Mouse (Mus musculus) liver, embryonic 15.5 days (tissue): ENCODE measurements at regions not wholly inside any gene's neighbourhood (a gene's known extent, or its start where the extent isn't known, plus 50 kb on each side); places are given as distances from the start of the nearest gene placed in this dataset.

Source experiments
- ATAC-seq: fragments of 200-750 bp; cut with Nextera tagmentation; 2 replicates; pipeline ENCODE4 v1.8.0; 2017; ENCODE audit warnings: moderate number of reproducible peaks, mild to moderate bottlenecking, moderate library complexity; ENCODE audit not compliant: insufficient read depth
- H3K27ac ChIP-seq: fragments of 300-500 bp; sonication (generic); replicated peaks from 2 replicates; pipeline ENCODE4 v1.5.1; 2015; ENCODE audit warnings: mild to moderate bottlenecking, inconsistent platforms
- H3K27me3 ChIP-seq: fragments of 300-500 bp; sonication (generic); 2 replicates; pipeline ENCODE4 v1.6.1; 2015; ENCODE audit warnings: mild to moderate bottlenecking, inconsistent platforms
- H3K36me3 ChIP-seq: fragments of 300-500 bp; sonication (generic); replicated peaks from 2 replicates; pipeline ENCODE4 v1.6.1; 2015; ENCODE audit warnings: moderate library complexity, mild to moderate bottlenecking, inconsistent platforms
- H3K4me1 ChIP-seq: fragments of 300-500 bp; sonication (generic); replicated peaks from 2 replicates; pipeline ENCODE4 v1.6.1; 2015; ENCODE audit warnings: inconsistent platforms
- H3K4me2 ChIP-seq: fragments of 300-500 bp; sonication (generic); 2 replicates; pipeline ENCODE4 v1.6.1; 2015; ENCODE audit warnings: moderate library complexity, mild to moderate bottlenecking, inconsistent platforms
- H3K4me3 ChIP-seq: fragments of 300-500 bp; sonication (generic); replicated peaks from 2 replicates; pipeline ENCODE4 v1.5.1; 2015; ENCODE audit warnings: mild to moderate bottlenecking, inconsistent platforms
- H3K9ac ChIP-seq: fragments of 300-500 bp; sonication (generic); 2 replicates; pipeline ENCODE4 v1.6.1; 2015; ENCODE audit warnings: moderate library complexity, mild to moderate bottlenecking, inconsistent platforms
- H3K9me3 ChIP-seq: fragments of 300-500 bp; sonication (generic); replicated peaks from 2 replicates; pipeline ENCODE4 v1.6.1; 2016; ENCODE audit warnings: inconsistent platforms
- WGBS: fragments of 180-500 bp; shearing (Covaris S2); methylation state at CpG from one replicate; pipeline ENCODE4 v1.1.7; 2015; ENCODE audit warnings: mixed read lengths; ENCODE audit not compliant: insufficient replicate concordance; 5-methylcytosine and 5-hydroxymethylcytosine counted together

DNA sequence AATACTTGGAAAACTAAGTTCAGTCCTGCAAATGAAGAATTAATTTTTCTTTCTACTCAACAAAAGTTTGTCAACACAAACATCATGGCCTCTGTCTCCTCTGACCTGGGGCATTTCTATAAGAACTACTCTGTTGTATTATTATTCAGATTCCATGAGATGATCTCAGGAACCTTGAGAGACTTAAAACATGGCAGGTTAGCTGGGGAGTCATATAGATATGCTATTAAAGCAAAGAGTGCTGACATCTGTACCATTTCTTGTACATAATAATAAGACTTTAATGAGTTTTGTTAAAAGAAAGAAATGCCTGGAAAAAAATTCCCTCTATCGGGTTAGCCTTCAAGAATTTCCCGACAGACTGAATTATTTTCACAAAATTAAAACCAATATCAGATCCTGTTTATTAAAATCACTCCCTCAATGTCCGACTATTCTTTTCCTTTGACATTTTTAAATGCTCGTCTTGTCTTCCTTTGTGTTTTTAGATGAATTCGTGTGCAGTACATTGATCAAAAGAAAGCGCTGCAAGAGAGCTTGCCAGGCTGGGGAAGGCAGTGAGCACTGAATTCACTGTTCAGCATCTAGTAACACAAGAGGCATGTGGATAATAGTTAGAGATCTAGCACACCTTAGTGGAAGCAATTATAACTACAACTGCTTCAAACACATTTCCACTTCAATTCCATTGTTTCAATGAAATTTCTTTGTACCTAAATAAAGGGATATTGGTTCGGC, 145.0 kb upstream of the Cxadr start:
- H3K9ac ChIP-seq, result no peak overlapping the region
- 53% methylated on average over 7 of the region's 7 CpGs for WGBS
- no peaks in the 10 kb centered on the region for H3K27me3 ChIP-seq
- no peak overlapping the region for H3K4me2 ChIP-seq
- no peaks in the 10 kb centered on the region for H3K9me3 ChIP-seq
- ATAC-seq, result no peak
- no peak overlapping the region for H3K4me3 ChIP-seq
- no peaks in the 10 kb centered on the region for H3K4me1 ChIP-seq
- no peak overlapping the region for H3K27ac ChIP-seq
- H3K36me3 ChIP-seq, result no peaks in the 10 kb centered on the region

DNA sequence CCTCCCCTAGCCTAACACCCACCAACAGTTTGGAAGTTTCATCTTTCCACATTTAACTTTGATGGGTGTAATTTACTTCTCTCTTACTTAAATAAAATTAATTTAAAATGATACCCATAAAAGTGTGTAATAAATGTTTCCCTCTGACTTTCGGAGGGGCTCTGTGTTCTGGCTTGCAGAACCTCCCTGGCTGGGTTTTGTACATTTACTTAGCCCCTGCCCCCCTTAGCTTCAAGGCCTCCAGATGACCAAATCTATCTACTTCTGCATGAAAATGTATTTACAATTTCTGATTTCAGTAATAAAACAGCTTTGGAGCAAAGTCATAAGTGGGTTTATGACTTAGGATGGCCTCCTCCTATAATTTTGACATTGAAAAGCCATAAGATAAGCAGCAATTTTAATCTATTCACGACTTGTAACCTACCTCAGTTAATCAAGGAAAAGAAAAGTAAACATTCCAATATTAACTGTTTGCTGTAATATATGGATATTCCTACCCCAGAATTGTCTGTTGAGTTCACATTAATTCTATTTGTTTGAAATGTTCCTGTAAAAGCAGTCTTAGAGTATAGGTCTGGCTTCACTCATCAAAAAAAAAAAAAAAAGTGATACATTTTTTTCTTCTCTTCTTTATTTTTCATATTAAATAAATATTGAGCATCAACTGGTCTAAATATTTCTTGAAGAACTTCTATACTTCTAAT, 147.2 kb upstream of the Cxadr start:
- 45% methylated on average over 2 of the region's 2 CpGs for WGBS
- Histone ChIP-seq H3K27ac (no peak overlapping the region), H3K4me1 (no peaks in the 10 kb centered on the region), H3K36me3 (no peaks in the 10 kb centered on the region), H3K4me2 (no peak overlapping the region), H3K9ac (no peak overlapping the region), H3K4me3 (no peak overlapping the region), H3K27me3 (no peaks in the 10 kb centered on the region), H3K9me3 (no peaks in the 10 kb centered on the region)
- no peak for ATAC-seq

DNA sequence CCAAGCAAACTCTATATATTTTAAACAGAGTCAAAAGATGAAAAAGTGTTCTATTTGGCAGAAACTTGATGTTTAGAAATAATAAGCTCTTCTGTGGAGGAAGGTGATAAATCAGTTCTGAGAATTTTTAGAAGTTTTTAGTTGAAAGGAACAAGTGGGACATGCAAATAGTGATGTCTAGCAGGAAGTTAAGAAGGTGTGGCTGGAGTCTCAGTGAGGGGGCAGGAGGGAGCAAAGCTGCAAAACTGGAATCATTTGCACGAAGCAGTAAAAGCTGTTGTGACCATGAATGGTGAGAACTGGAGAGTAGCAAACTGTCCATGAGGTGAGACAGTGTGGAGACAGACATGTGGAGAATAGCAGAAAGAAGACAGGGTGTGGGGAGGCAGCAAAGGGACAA, 157.1 kb upstream of the Cxadr start:
- WGBS, result 56% methylated on average over 1 of the region's 1 CpGs
- Histone ChIP-seq H3K36me3 (no peaks in the 10 kb centered on the region), H3K4me3 (no peak overlapping the region), H3K9ac (no peak overlapping the region), H3K9me3 (no peaks in the 10 kb centered on the region), H3K4me2 (no peak overlapping the region), H3K27me3 (no peaks in the 10 kb centered on the region), H3K27ac (no peak overlapping the region), H3K4me1 (no peaks in the 10 kb centered on the region)
- ATAC-seq, result no peak

DNA sequence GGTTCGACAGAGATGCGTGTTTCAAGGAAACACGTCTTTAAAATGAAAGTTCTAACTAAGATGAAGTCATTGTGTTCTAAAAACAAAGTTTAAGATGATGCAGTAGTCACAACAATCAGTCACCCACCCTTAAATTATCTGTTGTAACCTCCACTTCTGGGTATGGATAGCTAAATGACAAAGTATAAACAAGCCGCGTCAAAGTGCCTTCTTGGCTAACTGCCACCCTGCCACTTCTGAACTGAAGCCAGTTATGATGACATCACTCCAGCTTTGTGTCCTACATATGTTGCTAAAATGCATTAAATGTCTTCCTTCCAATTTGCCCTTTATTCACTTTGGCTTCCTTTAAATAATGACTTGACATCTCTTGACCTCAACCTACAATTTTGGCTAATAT, 165.8 kb upstream of the Cxadr start:
- 73% methylated on average over 5 of the region's 5 CpGs for WGBS
- Histone ChIP-seq H3K36me3 (no peaks in the 10 kb centered on the region), H3K4me2 (no peak overlapping the region), H3K4me3 (no peak overlapping the region), H3K9ac (no peak overlapping the region), H3K27ac (no peak overlapping the region), H3K4me1 (no peaks in the 10 kb centered on the region), H3K27me3 (no peaks in the 10 kb centered on the region), H3K9me3 (no peaks in the 10 kb centered on the region)
- no peak for ATAC-seq

DNA sequence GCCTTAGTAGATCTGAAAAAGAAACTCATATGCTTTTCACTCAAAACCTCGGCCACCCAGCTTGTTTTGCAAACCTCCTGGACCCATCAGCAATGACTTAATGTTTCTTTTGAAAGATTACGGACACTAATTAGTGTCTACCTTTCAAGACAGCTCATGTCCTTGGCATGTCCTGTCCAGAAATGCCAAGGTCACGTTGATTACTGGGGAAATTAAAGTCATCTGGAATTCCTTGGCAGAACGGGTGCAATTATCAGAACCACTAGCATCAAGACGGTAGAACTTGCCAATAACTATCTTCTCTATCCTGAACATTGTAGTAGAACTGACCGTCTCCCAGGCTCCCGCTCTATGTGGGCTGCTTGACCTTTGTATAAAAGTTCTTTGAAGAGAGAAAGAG, 166.8 kb upstream of the Cxadr start:
- ATAC-seq, result no peak

DNA sequence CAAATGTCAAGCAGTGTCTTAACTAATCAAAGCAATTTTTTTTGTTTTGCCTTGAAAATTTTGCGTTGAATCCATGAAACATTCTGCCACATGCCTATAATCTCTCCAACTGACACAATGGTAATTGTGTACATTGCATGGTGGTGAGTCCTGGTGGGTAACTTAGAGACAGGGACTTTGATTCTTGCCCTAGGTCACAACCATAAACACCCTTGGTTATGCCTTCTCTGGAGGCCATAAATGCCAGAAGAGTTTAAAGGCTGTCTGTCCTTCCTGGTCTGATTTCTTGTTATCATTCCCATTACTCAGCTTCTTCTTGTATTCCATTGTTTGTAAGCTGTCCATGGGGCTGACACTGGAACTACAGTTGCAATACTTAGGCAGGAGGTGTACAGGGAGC, 179.6 kb upstream of the Cxadr start:
- ATAC-seq, result no peak
- 39% methylated on average over 1 of the region's 1 CpGs for WGBS
- H3K36me3 ChIP-seq, result no peaks in the 10 kb centered on the region

More for the DNA sequence above, 166.8 kb upstream of the Cxadr start:
- Histone ChIP-seq H3K27ac (no peak overlapping the region), H3K9ac (no peak overlapping the region), H3K36me3 (no peaks in the 10 kb centered on the region), H3K4me1 (no peaks in the 10 kb centered on the region), H3K27me3 (no peaks in the 10 kb centered on the region), H3K4me2 (no peak overlapping the region), H3K9me3 (no peaks in the 10 kb centered on the region), H3K4me3 (no peak overlapping the region)
- 58% methylated on average over 7 of the region's 7 CpGs for WGBS

DNA sequence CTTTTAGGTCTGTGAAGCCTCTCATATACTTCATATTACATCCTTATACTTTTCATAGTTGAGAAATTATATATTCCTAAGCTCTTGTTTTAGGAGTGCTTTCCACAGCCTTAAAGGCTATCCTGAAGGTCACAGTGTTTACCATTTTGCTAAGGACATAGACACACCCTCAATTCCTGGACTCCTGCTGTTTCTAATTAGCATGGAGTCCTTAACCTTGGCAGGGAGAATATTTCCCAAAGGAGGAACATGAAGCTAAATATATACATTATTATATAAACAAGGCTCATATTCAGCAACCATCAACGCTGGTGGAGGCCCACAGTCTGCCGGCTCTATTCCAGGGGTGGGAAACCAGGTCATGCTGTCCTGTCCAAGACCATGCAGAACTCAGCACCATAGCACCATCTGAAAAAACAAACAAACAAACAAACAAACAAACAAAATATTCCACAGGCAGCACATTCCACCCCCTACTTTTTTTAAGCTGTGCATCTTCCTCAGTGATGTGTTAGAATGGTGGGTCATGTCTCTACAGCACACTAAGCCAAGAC, 180.9 kb upstream of the Cxadr start:
- Histone ChIP-seq H3K27ac (no peak overlapping the region), H3K9ac (no peak overlapping the region), H3K4me3 (no peak overlapping the region), H3K36me3 (no peaks in the 10 kb centered on the region), H3K4me1 (no peaks in the 10 kb centered on the region), H3K27me3 (no peaks in the 10 kb centered on the region), H3K4me2 (no peak overlapping the region), H3K9me3 (no peaks in the 10 kb centered on the region)
- no peak for ATAC-seq
- 57% methylated on average over 2 of the region's 2 CpGs for WGBS

More for the DNA sequence above, 179.6 kb upstream of the Cxadr start:
- Histone ChIP-seq H3K9me3 (no peaks in the 10 kb centered on the region), H3K4me3 (no peak overlapping the region), H3K4me2 (no peak overlapping the region), H3K27me3 (no peaks in the 10 kb centered on the region), H3K4me1 (no peaks in the 10 kb centered on the region), H3K27ac (no peak overlapping the region), H3K9ac (no peak overlapping the region)

DNA sequence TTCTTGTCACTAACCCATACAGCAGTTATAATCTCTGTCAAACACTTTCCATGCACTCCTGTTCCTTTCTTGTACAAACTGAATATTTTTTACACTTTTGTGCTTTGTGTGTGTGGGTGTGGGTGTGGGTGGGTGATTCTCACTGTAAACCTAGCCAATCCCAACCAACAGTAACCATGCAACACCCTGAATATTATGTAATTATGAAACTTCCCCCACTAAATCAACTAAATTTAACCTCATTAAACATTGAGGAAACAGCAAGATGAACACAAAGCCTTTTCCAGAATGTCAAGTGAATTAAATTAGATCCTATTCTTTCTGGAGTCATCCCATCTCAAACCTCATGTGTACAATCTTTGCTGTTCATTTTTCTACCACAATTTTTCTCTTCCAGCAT, 197.0 kb upstream of the Cxadr start:
- H3K9me3 ChIP-seq, result no peaks in the 10 kb centered on the region; the same call in 1 of the 2 replicates
- H3K4me1 ChIP-seq, result no peaks in the 10 kb centered on the region
- no peak overlapping the region for H3K27ac ChIP-seq
- H3K4me3 ChIP-seq, result no peak overlapping the region
- no peaks in the 10 kb centered on the region for H3K36me3 ChIP-seq
- no peaks in the 10 kb centered on the region for H3K27me3 ChIP-seq
- no peak overlapping the region for H3K9ac ChIP-seq
- no peak overlapping the region for H3K4me2 ChIP-seq
- ATAC-seq, result no peak

DNA sequence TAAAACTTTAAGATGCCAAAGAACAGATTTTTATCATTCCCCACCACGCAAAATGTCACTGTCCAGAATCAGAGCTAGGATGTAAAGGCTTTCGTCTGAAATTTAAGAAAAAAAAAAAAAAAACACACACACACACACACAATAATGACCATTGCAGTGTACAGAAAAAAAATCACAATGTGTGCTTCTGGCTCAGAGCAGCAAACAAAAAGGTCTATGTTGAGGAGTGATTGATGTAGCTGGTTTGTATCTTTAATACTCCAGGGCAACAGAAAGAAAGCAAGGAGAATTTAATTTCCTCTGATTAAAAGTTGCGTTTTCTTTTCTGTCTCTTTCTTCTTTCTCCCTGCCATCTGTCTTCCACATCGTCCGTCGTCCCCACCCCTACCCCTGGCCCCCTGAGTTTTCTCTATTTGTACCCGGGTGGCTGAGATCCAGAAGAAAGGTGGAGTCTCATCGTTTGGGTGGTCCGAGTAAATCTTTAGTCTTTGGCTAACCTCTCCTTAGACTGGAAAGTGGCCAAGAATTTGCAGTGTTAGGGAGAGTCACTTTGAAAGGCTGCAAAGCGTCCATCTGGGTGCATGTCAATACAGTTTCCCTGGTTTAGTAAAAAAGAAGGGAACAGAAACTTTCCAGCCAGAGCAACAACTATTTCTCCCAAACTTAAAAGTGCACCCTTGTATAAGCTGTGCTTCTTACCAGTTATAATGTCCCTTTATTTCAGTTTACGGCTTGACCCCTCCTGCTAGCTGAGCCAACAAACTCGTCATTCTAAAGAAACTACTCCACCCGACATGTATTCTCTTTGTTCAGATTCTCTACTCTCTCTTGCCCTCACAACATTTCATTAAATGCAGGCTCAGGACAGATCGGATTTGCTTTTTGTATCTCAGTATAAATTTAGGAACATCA, 199.6 kb upstream of the Cxadr start:
- Histone ChIP-seq H3K4me3 (no peak overlapping the region), H3K9ac (no peak overlapping the region), H3K36me3 (no peaks in the 10 kb centered on the region), H3K9me3 (no peaks in the 10 kb centered on the region; the same call in 1 of the 2 replicates), H3K4me1 (no peaks in the 10 kb centered on the region), H3K27ac (no peak overlapping the region), H3K27me3 (no peaks in the 10 kb centered on the region), H3K4me2 (no peak overlapping the region)
- ATAC-seq, result no peak
- WGBS, result 60% methylated on average over 14 of the region's 14 CpGs

DNA sequence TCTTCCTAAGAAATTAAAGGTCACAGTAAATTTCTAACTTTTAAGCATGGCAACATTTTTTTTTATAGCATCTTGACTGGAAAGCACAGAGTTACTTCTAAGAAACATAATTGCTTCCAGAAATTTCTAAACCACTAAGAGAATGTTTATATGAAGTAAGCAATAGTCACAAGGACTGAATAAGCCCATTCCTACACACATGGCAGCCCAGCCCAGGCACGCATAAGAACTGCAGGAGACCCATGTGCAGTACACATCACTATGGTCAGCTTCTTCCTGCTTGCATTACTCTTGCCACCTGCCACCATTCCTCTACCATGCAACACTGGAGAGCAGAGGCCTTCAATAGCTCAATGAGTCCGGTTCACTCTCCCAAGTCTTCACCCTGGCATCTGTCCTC, 201.4 kb upstream of the Cxadr start:
- whole genome bisulfite sequencing, result 61% methylated on average over 2 of the region's 2 CpGs
- no peak overlapping the region for H3K27ac ChIP-seq
- H3K36me3 ChIP-seq, result no peaks in the 10 kb centered on the region
- no peak overlapping the region for H3K4me3 ChIP-seq
- no peak for ATAC-seq
- no peaks in the 10 kb centered on the region for H3K4me1 ChIP-seq
- H3K27me3 ChIP-seq, result no peaks in the 10 kb centered on the region
- H3K9me3 ChIP-seq, result no peaks in the 10 kb centered on the region
- H3K9ac ChIP-seq, result no peak overlapping the region
- no peak overlapping the region for H3K4me2 ChIP-seq

DNA sequence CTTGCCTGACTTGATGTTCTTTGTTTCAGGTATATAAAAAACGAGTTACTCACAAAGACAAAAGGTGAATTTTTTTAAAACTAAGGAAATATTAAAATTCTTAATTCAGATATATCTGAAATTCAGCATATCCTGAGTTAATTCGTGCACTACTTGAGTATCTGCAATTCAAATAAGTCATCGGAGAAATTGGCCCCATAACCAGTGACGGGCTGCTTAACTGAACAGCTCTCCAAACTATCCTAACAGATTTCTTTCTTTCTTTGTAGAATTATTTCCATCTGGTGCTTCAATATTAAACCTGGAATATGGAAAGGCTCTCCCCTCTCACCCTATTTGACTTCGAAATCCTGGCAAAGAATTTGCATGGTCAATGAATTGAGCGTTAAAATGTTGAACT, 202.2 kb upstream of the Cxadr start:
- Histone ChIP-seq H3K9me3 (no peaks in the 10 kb centered on the region), H3K27me3 (no peaks in the 10 kb centered on the region), H3K27ac (no peak overlapping the region), H3K4me1 (no peaks in the 10 kb centered on the region), H3K4me2 (no peak overlapping the region), H3K4me3 (no peak overlapping the region), H3K36me3 (no peaks in the 10 kb centered on the region), H3K9ac (no peak overlapping the region)
- no peak for ATAC-seq
- WGBS, result 58% methylated on average over 6 of the region's 6 CpGs
